Mouse (Mus musculus) cerebellum, adult (tissue): ENCODE measurements around the gene Rnd1.
A peak's percentile ranks its signal among the peaks of the same experiment; 100 is the strongest.

Experiments used
- ATAC-seq: cut with Nextera tagmentation; 2 replicates; pipeline ENCODE4 v1.9.2; 2017; ENCODE audit warnings: mild to moderate bottlenecking, moderate library complexity, mixed read lengths; ENCODE audit not compliant: insufficient number of reproducible peaks, low FRiP score, low TSS enrichment

Gene Rnd1

GRCm38 (mm10) chr15:98681633-98682032 is 4.4 kb upstream of the Rnd1 start:
- no peak for ATAC-seq

GRCm38 (mm10) chr15:98680660-98681059 is 3.4 kb upstream of the Rnd1 start:
- ATAC-seq: no peak

- ATAC-seq: no peak
These were observed 716 bp upstream of the Rnd1 start for GRCm38 (mm10) chr15:98677977-98678376.

GRCm38 (mm10) chr15:98676471-98676870 is 790 bp downstream of the Rnd1 start:
- no peak for ATAC-seq

GRCm38 (mm10) chr15:98675634-98676250 is 1.5 kb downstream of the Rnd1 start:
- ATAC-seq: no peak

GRCm38 (mm10) chr15:98674994-98675545 is 2.2 kb downstream of the Rnd1 start:
- ATAC-seq: no peak

- ATAC-seq: no peak
These were observed 2.8 kb downstream of the Rnd1 start for GRCm38 (mm10) chr15:98674284-98674993.

GRCm38 (mm10) chr15:98673732-98674131 is 3.5 kb downstream of the Rnd1 start:
- no peak for ATAC-seq

- ATAC-seq: no peak
These were observed 4.7 kb downstream of the Rnd1 start for GRCm38 (mm10) chr15:98672592-98672991.

- no peak for ATAC-seq
These were observed 13.0 kb downstream of the Rnd1 start for GRCm38 (mm10) chr15:98664042-98664907.

- ATAC-seq: peak; percentile 98
These were observed 14.4 kb downstream of the Rnd1 start, which contains the start of gene Ddx23 for GRCm38 (mm10) chr15:98662567-98663545. TSS of gene Ddx23 (minus strand) at chr15:98662894.

GRCm38 (mm10) chr15:98662198-98662566 is 15.1 kb downstream of the Rnd1 start:
- 0 out of 2 replicates have a peak, but pooled peaks have one; percentile 5 for ATAC-seq

- ATAC-seq: no peak
These were observed 20.1 kb downstream of the Rnd1 start for GRCm38 (mm10) chr15:98656982-98657751.

- ATAC-seq: no peak
These were observed 25.1 kb downstream of the Rnd1 start for GRCm38 (mm10) chr15:98652174-98652573.

- ATAC-seq: no peak
These were observed 25.8 kb downstream of the Rnd1 start for GRCm38 (mm10) chr15:98651431-98651830.

GRCm38 (mm10) chr15:98648071-98648470 is 29.2 kb downstream of the Rnd1 start:
- ATAC-seq: no peak

GRCm38 (mm10) chr15:98647308-98647707 is 30.0 kb downstream of the Rnd1 start:
- no peak for ATAC-seq

GRCm38 (mm10) chr15:98646737-98647136 is 30.5 kb downstream of the Rnd1 start:
- ATAC-seq: no peak
